Mouse (Mus musculus) right cerebral cortex, adult 2 months (tissue): Measurements from ENCODE around the gene Zfp960.
"Not testable (repeated sequence)": the region's sequence is repeated elsewhere in the genome, so short reads cannot be mapped to it uniquely, and the experiment has no call there.

ENCODE experiments used
- DNase-seq, 2 experiments: peaks; one replicate each; pipeline ENCODE4 v3.0.0; 2021 to 2022; ENCODE audit warnings: low spot score in 2 of 2

Zfp960 gene

GRCm38 (mm10) chr17:17063628-17064494 lies at the start of gene Zfp960:
Gene Zfp960 (plus strand): TSS chr17:17064113.
- DNase-seq = peak; percentile 90 to 91

GRCm38 (mm10) chr17:17018071-17018470 lies 45.8 kb upstream of the Zfp960 start:
- not testable (repeated sequence) for DNase-seq

GRCm38 (mm10) chr17:17059566-17059965 lies 4.3 kb upstream of the Zfp960 start:
- not testable (repeated sequence) for DNase-seq

GRCm38 (mm10) chr17:17120830-17121502 lies 57.1 kb downstream of the Zfp960 start, which contains the start of gene Zfp97:
Gene Zfp97 (plus strand): TSS chr17:17121415.
- not testable (repeated sequence) for DNase-seq
